Mouse (Mus musculus): ENCODE data around the gene Szt2.

The Szt2 gene

DNA sequence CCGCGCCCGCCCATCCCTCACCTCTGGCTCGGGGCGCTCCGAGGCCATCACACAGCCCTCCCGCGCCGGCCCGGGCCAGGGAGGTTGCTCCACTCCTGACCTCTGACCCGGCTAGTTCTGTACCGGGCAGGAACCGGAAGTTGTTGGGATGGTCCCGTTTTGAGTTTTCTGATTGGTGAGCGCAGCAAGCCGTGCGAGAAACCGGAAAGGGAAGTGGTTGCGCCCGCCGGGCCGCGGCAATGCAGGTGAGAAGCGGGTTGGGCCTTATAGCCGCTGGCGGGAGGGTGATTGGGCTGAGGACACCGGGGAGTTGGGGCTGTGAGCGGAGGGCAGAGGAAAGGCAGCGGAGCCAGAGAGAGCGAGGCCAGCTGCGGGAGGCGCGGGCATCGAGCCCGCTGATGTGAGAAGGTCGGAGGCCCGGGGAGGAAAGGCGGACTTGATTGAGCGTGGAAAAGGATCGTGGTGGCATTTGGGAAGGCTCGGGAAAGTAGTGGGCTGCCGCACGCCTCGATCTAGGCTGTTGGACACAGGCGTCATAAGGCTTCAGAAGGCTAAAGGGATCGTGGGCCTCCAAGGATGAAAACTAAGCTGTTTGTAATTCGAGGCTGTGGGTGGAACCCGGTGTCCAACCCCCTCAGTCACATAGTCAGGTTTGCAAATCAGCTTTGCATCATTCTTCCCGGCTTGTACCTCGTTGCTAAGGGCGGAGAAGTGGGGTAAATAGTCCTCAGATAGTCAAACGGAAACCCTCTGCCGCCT, at the start of gene Szt2, which contains the start of gene Med8:
Gene Szt2, minus strand, starts transcription at position 132 of the 759 bp plus-strand sequence.
Gene Med8, plus strand, starts transcription at position 196 of the 759 bp plus-strand sequence.
- peak; percentile 86 for DNase-seq (ENCODE audit: low spot score)

DNA sequence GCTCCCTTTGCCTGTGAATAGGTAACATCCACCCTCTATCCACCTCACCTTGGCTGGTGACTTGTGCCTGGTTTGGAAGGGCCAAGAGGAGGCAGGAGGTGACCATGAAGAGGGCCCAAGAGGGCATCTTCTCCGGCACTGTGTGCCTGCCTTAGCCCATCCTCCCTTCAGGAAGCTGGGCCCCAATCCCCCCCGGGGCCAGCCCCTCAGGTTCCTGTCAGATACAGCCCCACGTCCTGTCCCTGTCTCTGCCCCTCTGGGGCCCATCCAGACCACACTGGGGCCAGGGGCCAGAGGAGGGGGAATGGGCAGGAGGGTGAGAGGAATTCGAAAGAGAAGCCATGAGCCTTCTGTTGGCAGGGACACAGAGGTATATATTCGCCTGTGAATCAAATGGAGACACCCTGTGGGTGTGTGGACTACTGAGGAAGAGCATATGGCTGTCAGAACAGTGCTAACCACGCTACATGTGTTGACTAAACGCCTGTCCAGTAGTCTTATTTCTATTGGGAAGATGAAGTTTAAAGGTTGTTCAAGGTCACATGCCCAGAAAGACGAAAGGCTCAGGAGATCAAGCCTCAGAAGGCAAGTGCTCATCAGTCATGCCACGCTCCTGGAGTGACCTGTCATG, 48.4 kb upstream of the Szt2 start, which contains the start of gene Mpl:
Gene Mpl, minus strand, starts transcription at position 169 of the 631 bp plus-strand sequence.
- DNase-seq (ENCODE audit: low spot score): no peak

DNA sequence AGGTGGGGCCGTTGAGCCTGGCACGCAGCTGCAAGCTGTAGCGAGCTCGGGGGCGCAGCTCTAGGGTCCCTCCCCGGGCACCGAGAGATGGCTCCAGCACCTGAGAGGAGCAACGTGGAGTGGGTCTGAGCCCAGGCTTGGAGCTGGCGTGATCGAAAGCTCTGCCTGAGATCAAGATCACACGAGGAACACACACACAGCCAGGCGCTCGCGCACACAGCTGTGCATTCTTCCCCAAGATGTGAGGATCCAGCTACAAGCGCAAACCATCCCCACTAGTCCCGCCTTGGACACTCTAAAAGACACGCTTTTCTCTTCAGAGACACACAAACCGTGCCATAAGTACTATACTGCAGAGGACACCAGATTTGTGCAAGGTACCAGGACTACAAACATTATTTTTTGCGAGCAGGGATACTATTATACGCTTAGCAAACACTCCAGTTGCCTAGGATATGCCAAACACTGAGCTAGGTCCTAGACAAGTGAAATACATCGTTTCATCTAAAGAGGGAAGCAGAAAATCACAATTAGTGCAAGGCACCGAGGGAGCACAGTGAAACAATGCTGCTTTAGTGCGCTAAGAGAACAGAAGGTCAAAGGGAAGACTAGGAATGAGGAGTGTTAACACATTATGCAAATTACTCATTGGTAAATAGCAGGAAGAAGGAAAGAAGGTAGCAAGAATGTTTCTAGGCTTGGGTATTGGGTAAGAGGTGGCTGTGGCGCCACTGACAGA, 37.5 kb upstream of the Szt2 start:
- no peak for DNase-seq (ENCODE audit: low spot score)

DNA sequence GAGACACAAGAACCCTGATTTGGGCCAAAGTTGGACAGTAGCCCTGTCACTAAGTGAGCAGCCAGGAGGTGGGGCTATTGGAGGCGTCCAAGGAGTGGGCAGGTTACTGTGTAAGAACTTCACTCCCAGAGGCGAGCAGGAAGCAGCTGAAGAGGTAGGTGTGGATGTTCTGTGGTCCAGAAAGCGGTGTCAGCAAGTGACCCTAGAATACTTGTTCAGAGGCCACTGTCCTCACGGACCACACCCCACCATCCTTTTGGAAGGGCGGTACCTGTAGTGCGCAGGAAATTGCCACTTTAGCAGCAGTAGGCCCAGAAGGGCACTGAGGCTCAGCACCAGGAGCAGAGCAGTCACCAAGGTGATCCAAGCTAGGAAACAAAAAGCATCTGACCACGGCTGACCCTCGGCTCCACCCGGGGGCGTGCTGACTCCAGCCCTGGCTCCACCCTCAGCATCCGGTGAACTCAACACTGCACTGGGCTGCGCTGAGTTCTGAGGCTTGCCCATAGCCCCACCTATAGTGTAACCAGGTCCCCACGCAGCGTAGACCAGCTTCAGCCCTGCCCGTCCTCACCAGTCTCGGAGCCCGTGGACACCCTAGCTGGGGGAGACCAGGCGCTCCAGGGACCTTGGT, 36.8 kb upstream of the Szt2 start:
- DNase-seq (ENCODE audit: low spot score): no peak

DNA sequence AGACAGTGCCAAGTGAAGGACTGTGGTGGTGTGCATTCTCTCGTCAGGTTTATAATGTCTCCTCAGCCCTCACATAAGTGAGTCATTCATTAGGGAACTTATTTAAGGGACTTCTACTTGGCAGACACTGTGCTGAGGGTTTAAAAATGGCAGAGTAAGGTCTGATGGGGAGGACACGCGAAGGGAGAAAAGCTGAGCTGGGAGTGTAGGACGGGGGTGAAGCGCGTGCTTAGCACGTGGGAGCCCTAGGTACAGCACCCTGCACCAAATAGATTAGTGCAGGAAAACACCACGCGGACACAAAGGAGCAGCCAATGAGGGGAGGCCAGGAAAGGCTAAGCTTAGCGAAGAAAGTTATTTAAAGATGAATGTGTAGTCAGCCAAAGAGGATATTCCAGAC, 36.0 kb upstream of the Szt2 start:
- DNase-seq (ENCODE audit: low spot score): no peak

DNA sequence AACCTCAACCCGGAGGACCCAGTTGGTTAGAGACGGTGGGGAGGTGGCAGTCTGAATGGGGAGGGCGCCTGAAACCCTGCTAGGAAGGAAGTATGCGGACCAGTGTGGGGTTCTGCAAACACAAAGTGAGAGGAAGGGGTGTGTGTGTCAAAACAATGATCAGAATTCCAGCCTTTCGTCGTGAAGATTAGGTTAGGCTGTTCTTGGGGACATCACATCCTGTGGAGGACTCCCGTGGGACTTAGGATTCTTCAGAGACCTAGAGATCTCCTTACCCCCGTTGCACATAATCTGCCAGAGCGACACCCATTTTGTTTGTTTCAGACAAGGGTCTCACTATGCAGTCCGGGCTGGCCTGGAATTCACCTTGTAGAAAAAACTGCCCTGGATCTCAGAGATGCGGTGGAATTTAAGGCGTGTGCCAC, 28.8 kb upstream of the Szt2 start:
- peak; percentile 20 for DNase-seq (ENCODE audit: low spot score)

DNA sequence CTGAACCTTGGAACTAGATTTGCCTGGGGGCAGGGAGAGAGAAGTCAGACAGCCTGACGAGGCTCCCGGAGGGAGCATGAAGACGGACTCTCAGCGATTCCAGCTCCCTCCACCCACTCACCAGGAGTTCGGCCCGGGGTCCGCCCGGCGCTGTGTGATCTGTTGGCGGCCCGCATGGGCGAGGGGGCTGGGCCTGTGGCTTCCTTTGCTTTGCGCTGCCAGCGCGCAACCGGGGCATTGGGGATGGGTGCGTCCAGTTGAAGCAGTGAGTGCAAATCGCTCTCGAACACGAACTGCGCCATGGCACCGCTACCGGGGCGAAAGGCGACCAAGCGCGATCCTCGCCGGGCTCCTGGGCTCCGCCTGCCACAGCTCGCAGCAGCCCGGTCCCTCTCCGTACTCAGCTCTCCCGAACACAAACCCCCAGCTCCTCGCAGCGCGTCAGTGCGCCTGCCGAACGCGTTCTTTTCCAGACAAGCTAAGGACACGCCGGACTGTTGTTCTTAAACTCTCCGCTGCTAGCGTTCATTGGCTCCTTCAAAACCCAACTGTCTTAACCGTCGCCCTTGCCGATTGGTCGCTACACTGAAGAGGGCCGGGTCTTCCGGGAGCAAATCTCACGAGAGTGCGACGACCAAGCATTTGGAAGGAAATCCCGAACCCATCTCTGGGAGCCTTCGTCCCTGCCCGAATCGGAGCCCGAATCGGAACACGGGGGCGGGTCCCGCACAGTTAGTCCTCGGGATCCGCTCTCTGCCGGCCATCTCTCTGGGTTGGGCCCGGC, 27.9 kb upstream of the Szt2 start, which contains the start of gene Cdc20:
Gene Cdc20, minus strand, starts transcription at position 533 of the 784 bp plus-strand sequence.
- DNase-seq (ENCODE audit: low spot score): peak; percentile 86

DNA sequence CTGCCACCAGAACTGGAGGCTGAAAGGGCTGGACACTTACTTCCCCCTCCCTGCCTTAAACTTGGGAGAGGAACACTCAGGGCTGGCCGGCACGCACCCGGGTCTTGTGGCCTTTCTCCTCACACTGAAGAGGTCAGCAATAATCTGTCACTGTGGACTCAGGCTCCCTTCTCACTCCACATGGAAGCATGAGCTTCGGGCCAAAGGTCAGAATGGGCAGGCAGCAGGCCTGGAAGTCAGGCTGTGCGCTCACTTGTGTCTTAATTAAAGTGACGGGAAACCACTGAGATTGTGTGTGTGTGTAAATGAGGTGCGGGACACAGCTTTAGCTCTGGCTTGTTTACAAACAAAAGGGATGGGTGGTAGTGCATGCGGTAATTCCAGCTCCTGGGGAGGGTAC, 23.3 kb upstream of the Szt2 start:
- DNase-seq (ENCODE audit: low spot score): no peak

DNA sequence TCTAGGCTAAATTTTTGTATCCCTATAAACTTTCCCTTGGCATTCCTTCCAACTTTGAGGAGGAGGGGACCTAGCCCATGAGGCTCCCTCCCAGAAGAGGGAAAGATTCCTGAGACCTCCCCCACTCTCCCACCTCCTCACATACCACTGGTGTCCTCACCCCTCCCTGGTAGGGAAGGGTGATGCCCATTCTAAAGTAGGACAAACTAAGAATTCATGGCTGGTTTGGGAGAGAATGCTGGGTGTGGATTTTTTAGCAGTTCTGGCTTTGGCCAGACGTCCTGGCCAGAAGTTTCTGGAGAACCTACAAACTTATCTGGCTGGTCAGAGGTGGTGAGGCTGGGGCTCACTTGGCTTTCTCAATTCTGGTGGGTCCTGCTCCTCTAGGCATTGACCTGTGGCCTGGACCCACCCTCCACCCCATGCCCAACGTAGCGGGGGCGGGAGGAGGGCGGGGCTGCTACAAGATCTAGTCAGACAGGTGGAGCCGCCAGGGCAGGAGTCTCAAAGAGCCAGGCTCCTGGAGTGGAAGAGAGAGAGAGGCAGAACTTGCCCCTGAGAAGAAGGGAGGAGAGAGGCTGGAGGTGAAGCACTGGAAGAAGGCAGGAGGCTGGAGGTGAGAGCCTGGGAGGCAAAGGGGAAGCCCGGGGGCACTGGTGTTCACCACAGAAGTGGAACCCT, 20.3 kb upstream of the Szt2 start:
- DNase-seq (ENCODE audit: low spot score): peak; percentile 11

DNA sequence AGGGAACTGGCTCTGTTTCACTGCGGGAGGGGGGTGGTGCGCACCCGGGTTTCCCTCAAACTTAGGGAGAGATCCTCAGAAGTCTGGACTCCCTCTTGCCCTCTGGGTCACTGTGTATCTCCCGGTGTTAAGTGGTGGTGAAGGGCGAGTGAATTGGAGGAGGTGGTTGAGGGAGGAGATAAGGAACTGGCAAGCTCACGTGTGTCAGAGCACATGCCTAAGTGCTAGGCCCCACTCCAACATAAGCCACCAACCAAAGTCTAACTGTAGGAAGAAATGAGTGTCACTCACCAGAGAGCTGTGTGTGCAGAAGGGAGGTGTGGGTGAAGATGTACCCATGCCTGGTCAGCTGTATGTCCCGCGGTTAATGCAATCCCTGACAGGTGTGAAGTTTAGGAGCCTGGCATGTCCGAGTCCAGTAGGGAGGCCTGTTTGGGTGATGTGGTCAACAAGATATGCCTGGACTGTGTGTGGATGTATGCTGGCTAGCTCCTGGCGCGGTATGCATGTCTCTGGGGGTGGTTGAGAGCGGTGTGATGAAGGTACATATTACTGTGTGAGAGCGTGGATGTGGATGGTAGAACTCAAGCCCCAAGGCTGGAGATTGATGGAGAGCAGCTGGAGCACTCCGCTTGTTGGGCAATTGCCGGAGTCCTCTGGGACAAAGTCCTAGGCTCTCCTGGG, 19.6 kb upstream of the Szt2 start:
- peak; percentile 13 for DNase-seq (ENCODE audit: low spot score)

DNA sequence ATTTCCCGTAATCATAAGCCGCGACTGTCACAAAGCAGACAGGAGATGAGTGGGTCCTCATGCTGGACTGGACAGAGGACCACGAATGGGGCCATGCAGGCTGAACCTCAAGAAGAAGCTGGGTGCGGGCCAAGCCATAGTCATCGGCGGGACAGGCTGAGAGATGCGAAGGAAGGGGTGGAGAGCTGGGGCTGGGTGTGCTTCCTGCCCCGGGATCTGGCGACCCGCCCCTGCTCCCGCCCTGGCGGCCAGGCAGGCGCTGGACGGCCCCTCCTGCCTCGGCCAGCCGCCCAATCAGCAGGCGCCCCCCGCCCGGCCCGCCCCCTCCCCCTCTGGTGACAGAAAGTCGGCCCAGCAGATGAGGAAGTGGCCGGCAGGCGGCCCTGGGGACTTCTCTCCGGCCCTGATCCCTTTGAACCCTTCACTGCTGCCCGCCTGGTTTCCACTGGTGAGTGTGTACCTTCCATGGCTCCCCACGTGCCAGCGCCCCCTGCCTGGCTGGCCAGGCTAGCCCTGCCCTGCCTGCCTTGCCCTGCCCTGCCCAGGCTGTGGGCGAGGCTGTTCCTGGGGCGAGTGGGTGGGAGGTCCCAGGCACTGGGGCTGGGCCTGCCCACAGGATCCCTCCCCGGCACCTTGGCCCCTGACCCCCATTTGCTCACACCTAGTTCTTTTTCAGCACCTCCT, 18.8 kb upstream of the Szt2 start, which contains the start of gene Elovl1:
Gene Elovl1, plus strand, starts transcription at position 326 of the 684 bp plus-strand sequence.
- peak; percentile 82 for DNase-seq (ENCODE audit: low spot score)

DNA sequence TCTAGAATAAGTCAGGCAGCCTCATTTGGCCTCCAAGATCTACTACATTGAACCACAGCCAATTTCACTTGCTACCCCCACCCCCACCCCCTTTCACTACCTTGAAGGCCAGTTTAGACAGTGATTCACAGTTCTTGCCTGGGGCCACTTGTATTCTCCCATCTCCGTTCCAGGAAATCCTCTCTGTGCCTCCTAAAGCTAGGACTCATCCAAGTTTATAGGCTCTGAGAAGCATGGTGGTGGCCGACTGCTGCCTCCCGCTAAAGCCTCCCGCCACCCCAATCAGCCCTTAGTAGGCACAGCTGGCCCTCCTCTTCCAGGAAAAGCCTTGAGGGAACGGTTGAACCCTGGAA, 18.3 kb upstream of the Szt2 start:
- no peak for DNase-seq (ENCODE audit: low spot score)

DNA sequence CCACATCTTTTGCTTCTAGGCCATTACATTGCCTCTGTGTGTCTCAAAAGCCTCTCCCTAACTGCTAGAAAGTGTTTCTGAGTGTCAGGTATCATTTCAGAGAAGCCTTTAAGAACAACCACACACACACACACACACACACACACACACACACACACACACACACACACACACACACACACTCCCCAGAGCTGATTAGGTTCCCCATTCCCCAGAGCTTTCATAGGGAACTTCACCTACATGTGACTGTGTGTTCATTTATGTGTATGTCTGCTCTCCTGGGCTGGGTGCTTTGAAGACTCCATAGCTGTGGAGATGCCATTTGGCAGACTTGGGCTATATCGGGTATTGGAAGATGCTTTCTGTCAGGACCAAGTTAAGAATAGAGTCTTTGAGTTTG, 16.3 kb upstream of the Szt2 start:
- no peak for DNase-seq (ENCODE audit: low spot score)

DNA sequence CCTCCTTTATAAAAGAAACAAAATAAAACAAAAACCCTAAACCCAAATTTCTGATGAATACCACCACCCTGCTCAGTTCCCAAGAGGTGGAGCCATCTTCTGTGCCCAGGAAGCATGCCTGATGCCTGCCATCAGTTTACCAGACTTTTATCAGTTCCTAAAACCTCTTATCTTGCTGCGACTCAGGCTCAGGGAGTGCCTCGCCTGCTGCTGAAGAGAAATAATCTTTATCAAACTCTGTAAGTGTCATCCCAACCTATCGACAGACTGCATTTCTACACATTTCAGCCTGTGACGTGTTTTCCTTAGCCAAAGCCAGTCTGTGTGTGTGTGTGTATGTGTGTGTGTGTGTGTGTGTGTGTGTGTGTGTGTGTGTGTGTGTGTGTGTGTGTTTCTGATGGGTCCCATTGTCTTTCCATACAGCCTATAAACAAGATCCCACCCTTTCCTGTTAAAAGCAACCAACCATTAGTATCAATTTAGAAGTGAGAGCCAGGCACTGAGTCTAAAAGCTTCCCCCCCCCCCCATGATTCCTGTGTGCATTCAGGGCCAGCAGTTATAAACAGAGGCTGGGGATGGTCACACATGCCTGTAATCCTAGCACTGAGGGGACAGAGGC, 15.6 kb upstream of the Szt2 start:
- DNase-seq (ENCODE audit: low spot score): peak; percentile 23

DNA sequence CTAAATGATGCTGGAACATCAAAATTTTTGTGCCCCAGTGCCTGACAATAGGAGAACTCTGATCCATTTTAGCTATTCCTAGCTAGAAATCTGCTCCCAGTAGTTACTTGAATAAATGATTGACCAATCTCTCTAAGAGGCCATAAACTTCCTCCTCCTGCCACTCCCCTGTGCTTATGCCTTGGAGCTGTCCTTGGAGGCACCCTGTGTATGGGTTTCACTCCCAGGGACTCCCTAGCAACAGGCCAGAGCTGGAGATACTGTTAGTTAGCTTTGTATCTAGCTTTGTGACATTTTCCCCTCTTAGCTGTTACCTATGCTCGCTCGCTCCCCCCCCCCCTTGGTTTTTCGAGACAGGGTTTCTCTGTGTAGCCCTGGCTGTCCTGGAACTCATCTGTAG, 12.3 kb upstream of the Szt2 start:
- DNase-seq (ENCODE audit: low spot score): no peak

DNA sequence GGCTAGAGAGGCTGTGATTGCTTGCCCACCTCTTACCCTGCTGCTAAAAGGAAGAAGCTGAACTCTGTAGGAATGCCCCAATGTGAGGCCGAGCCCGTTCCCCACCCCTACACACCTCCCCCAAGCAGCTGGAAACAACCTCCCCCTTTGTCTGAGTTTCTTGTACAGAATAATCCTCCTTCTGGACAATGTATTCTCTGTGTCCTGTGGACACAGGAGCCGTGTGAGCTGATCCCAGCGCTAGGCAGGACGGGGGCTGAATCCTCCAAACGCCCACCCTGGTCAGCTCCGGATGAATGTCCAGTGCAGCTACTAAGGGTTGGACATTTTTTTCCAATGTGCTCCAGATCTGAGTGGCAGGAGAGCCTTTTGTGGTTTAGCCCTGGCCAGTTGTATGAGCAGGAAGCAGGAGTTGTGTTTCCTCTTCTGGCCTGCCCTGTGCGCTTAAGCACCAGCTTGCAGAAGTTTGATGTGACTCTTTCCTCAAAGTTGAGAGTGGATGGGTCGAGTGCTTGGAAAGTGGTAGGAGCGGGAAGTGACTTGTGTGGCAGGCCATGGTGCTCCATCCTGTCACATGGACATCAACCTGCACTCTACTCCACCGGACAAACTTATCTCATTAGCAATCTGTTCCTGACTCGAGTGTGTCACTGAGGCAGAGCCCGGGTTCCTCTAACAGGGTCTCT, 8.2 kb upstream of the Szt2 start:
- DNase-seq (ENCODE audit: low spot score): no peak

DNA sequence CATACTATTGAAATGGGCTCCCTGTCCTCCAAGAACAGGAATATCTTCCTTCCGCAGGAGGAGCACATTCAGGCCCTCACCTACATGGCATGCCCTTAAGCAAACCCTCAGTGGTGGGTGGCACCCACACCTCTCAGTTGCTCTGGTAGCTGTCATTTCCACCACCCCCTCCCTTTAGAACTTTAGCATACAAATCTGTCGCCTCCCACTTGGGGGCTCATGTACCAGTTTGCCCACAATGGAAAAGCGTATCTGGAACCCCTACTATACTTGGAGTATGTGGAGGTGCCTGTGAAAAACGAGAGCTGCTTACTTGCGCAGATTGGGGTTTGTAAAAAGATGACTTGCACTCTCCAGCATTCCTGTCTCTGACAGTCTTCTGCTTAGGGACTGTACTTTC, 7.3 kb upstream of the Szt2 start:
- DNase-seq (ENCODE audit: low spot score): no peak

DNA sequence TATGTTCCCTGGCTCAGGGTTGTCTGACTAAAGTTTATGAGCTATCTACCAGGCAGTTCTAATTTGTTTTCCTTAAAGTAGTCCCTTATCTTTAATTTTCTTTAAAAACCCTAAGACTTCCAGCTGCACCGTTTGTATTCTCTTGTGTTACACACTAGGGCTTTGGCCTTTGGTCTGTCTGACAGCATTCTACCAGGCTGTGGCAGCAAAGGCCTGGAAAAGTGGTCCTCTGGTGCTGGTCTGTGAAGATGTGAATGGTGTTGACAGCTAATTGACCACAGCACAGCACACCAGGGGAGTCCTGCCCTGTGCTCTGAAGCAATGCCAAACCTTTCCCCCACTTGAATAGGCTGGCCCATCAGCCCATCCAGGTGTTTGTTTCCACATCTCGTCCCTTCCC, 6.7 kb upstream of the Szt2 start:
- no peak for DNase-seq (ENCODE audit: low spot score)

DNA sequence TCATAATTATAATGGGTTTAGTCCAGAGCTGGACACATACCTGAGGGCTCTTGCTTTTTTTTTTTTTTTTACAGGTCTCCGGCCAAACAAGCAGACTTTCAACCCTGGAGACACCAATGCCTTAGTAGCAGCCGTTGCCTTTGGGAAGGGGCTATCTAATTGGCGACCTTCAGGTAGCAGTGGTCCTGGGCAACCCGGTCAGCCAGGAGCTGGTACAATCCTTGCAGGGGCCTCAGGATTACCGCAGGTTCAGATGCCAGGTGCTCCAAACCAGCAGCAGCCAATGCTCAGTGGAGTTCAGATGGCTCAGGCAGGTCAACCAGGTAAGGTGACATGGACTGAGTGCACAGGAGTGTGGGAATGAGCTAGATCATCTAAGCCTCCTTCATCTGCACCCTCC, 4.5 kb upstream of the Szt2 start:
- DNase-seq (ENCODE audit: low spot score): no peak
